Mouse (Mus musculus): Measurements from ENCODE around the gene Tmem28. TPM values are rescaled to one million over a fixed set of nuclear protein-coding genes. Genes with fewer than 3 reads are reported as not detected.

Tmem28 gene
- not detected for polyA plus RNA-seq (2017; shearing (Covaris generic))

DNA sequence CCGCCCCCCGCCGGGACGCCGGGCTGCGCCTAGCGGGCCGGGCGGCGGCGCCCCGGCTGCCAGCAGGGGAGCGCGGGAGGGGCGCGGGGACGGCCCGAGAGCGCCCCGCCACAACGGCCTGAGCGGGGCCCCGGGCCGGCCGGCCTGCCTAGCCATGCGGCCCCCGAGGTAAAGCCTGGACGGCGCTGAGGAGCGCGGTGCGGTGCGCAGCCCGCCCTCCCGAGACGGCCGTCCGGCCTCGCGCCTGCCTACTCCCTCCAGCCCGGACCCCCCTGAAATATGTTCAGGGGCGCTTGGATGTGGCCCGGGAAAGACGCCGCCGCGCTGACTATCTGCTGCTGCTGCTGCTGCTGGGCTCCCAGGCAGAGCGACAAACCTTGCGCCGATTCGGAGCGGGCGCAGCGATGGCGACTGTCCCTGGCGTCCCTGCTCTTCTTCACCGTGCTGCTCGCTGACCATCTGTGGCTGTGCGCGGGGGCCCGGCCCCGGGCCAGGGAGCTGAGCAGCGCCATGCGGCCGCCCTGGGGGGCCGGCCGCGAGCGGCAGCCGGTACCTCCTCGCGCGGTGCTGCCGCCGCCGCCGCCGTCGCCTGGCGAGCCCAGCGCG, at the start of gene Tmem28:
Tmem28 (plus strand) TSS at position 232 of the 606 bp plus-strand sequence.

Other genes starting within 250 kb of the Tmem28 start
- not detected for gene Eda, start 154.6 kb downstream of the Tmem28 start, polyA plus RNA-seq (2017; shearing (Covaris generic))

All from naive thymus-derived CD4-positive, alpha-beta T cell, adult 5 months (primary cell).